Mouse (Mus musculus): ENCODE results near the gene Il12rb1. TPM values are rescaled to one million over a fixed set of nuclear protein-coding genes. Genes with fewer than 3 reads are reported as not detected.

Gene Il12rb1
- polyA plus RNA-seq, 1 experiment from 2014 or later = not detected

GRCm38 (mm10) chr8:70843941-70844340 is 35.7 kb downstream of the Il12rb1 start:
- Histone ChIP-seq H3K27me3 (ENCODE audit: control insufficient read depth, insufficient read depth, low read length) (no peaks in the 10 kb centered on the region), H3K9me3 (ENCODE audit: control insufficient read depth, low read length) (no peaks in the 10 kb centered on the region), H3K4me1 (ENCODE audit: control insufficient read depth, insufficient read depth, low read length) (no peaks in the 10 kb centered on the region), H3K27ac (ENCODE audit: low read depth, low read length) (0 out of 2 replicates have a peak overlapping the region, but pooled peaks have one; percentile 39), H3K36me3 (ENCODE audit: control insufficient read depth, insufficient read depth, low read length) (no peaks in the 10 kb centered on the region), H3K4me3 (ENCODE audit: low read depth, low read length) (no peak overlapping the region), H3K4me2 (ENCODE audit: low read depth) (no peak overlapping the region), H3K9ac (ENCODE audit: low read length) (no peak overlapping the region)
- 88% methylated on average over 8 of the region's 8 CpGs for WGBS
- DNase-seq (ENCODE audit: low spot score) (no peak), ATAC-seq (ENCODE audit: insufficient read depth, low FRiP score, low TSS enrichment) (no peak)

- no peak overlapping the region for H3K4me3 ChIP-seq (ENCODE audit: low read depth, low read length)
- DNase-seq (ENCODE audit: low spot score) = peak; percentile 90
- H3K4me1 ChIP-seq (ENCODE audit: control insufficient read depth, insufficient read depth, low read length) = no peaks in the 10 kb centered on the region
- no peak overlapping the region for H3K27ac ChIP-seq (ENCODE audit: low read depth, low read length)
- H3K9me3 ChIP-seq (ENCODE audit: control insufficient read depth, low read length) = no peaks in the 10 kb centered on the region
- H3K4me2 ChIP-seq (ENCODE audit: low read depth) = no peak overlapping the region
- H3K36me3 ChIP-seq (ENCODE audit: control insufficient read depth, insufficient read depth, low read length) = no peaks in the 10 kb centered on the region
- whole genome bisulfite sequencing = under 1% methylated on average over 6 of the region's 6 CpGs
- no peak for ATAC-seq (ENCODE audit: insufficient read depth, low FRiP score, low TSS enrichment)
- H3K9ac ChIP-seq (ENCODE audit: low read length) = no peak overlapping the region
- H3K27me3 ChIP-seq (ENCODE audit: control insufficient read depth, insufficient read depth, low read length) = no peaks in the 10 kb centered on the region
Observed at GRCm38 (mm10) chr8:70844523-70844922, 36.3 kb downstream of the Il12rb1 start.

- Histone ChIP-seq H3K36me3 (ENCODE audit: control insufficient read depth, insufficient read depth, low read length) (no peaks in the 10 kb centered on the region), H3K27ac (ENCODE audit: low read depth, low read length) (no peak overlapping the region), H3K4me1 (ENCODE audit: control insufficient read depth, insufficient read depth, low read length) (no peaks in the 10 kb centered on the region), H3K4me2 (ENCODE audit: low read depth) (no peak overlapping the region), H3K27me3 (ENCODE audit: control insufficient read depth, insufficient read depth, low read length) (no peaks in the 10 kb centered on the region), H3K4me3 (ENCODE audit: low read depth, low read length) (no peak overlapping the region), H3K9me3 (ENCODE audit: control insufficient read depth, low read length) (no peaks in the 10 kb centered on the region), H3K9ac (ENCODE audit: low read length) (no peak overlapping the region; the same call in 1 of the 2 replicates)
- DNase-seq (ENCODE audit: low spot score) (no peak), ATAC-seq (ENCODE audit: insufficient read depth, low FRiP score, low TSS enrichment) (no peak)
- WGBS = 39% methylated on average over 5 of the region's 5 CpGs
Observed at GRCm38 (mm10) chr8:70845108-70845507, 36.9 kb downstream of the Il12rb1 start.

GRCm38 (mm10) chr8:70846371-70847154 is 38.3 kb downstream of the Il12rb1 start:
- Histone ChIP-seq H3K9ac (ENCODE audit: low read length) (no peak overlapping the region), H3K27ac (ENCODE audit: low read depth, low read length) (no peak overlapping the region), H3K36me3 (ENCODE audit: control insufficient read depth, insufficient read depth, low read length) (no peaks in the 10 kb centered on the region), H3K4me3 (ENCODE audit: low read depth, low read length) (no peak overlapping the region), H3K9me3 (ENCODE audit: control insufficient read depth, low read length) (no peaks in the 10 kb centered on the region), H3K4me1 (ENCODE audit: control insufficient read depth, insufficient read depth, low read length) (no peaks in the 10 kb centered on the region), H3K4me2 (ENCODE audit: low read depth) (no peak overlapping the region), H3K27me3 (ENCODE audit: control insufficient read depth, insufficient read depth, low read length) (no peaks in the 10 kb centered on the region)
- WGBS = 59% methylated on average over 15 of the region's 15 CpGs
- DNase-seq (ENCODE audit: low spot score) (no peak), ATAC-seq (ENCODE audit: insufficient read depth, low FRiP score, low TSS enrichment) (no peak)

- H3K27ac ChIP-seq (ENCODE audit: low read depth, low read length) = no peak overlapping the region
- no peak overlapping the region for H3K9ac ChIP-seq (ENCODE audit: low read length)
- no peak overlapping the region for H3K4me2 ChIP-seq (ENCODE audit: low read depth)
- H3K4me1 ChIP-seq (ENCODE audit: control insufficient read depth, insufficient read depth, low read length) = no peaks in the 10 kb centered on the region
- no peak for DNase-seq (ENCODE audit: low spot score)
- 78% methylated on average over 3 of the region's 3 CpGs for WGBS
- no peaks in the 10 kb centered on the region for H3K36me3 ChIP-seq (ENCODE audit: control insufficient read depth, insufficient read depth, low read length)
- H3K4me3 ChIP-seq (ENCODE audit: low read depth, low read length) = no peak overlapping the region
- H3K9me3 ChIP-seq (ENCODE audit: control insufficient read depth, low read length) = no peaks in the 10 kb centered on the region
- no peak for ATAC-seq (ENCODE audit: insufficient read depth, low FRiP score, low TSS enrichment)
- no peaks in the 10 kb centered on the region for H3K27me3 ChIP-seq (ENCODE audit: control insufficient read depth, insufficient read depth, low read length)
Observed at GRCm38 (mm10) chr8:70849333-70849990, 41.2 kb downstream of the Il12rb1 start.

GRCm38 (mm10) chr8:70850132-70850845 is 42.0 kb downstream of the Il12rb1 start:
- H3K4me1 ChIP-seq (ENCODE audit: control insufficient read depth, insufficient read depth, low read length) = no peaks in the 10 kb centered on the region
- no peak overlapping the region for H3K27ac ChIP-seq (ENCODE audit: low read depth, low read length)
- H3K9me3 ChIP-seq (ENCODE audit: control insufficient read depth, low read length) = no peaks in the 10 kb centered on the region
- H3K4me2 ChIP-seq (ENCODE audit: low read depth) = no peak overlapping the region
- H3K27me3 ChIP-seq (ENCODE audit: control insufficient read depth, insufficient read depth, low read length) = no peaks in the 10 kb centered on the region
- no peaks in the 10 kb centered on the region for H3K36me3 ChIP-seq (ENCODE audit: control insufficient read depth, insufficient read depth, low read length)
- no peak overlapping the region for H3K9ac ChIP-seq (ENCODE audit: low read length)
- H3K4me3 ChIP-seq (ENCODE audit: low read depth, low read length) = no peak overlapping the region
- WGBS = 83% methylated on average over 7 of the region's 7 CpGs
- ATAC-seq (ENCODE audit: insufficient read depth, low FRiP score, low TSS enrichment) (no peak), DNase-seq (ENCODE audit: low spot score) (no peak)

GRCm38 (mm10) chr8:70850947-70851346 is 42.7 kb downstream of the Il12rb1 start:
- H3K9ac ChIP-seq (ENCODE audit: low read length) = no peak overlapping the region
- H3K4me3 ChIP-seq (ENCODE audit: low read depth, low read length) = no peak overlapping the region
- no peak overlapping the region for H3K4me2 ChIP-seq (ENCODE audit: low read depth)
- no peak overlapping the region for H3K27ac ChIP-seq (ENCODE audit: low read depth, low read length)
- H3K4me1 ChIP-seq (ENCODE audit: control insufficient read depth, insufficient read depth, low read length) = no peaks in the 10 kb centered on the region
- 91% methylated on average over 4 of the region's 4 CpGs for WGBS
- no peaks in the 10 kb centered on the region for H3K9me3 ChIP-seq (ENCODE audit: control insufficient read depth, low read length)
- ATAC-seq (ENCODE audit: insufficient read depth, low FRiP score, low TSS enrichment) (no peak), DNase-seq (ENCODE audit: low spot score) (no peak)
- no peaks in the 10 kb centered on the region for H3K27me3 ChIP-seq (ENCODE audit: control insufficient read depth, insufficient read depth, low read length)
- H3K36me3 ChIP-seq (ENCODE audit: control insufficient read depth, insufficient read depth, low read length) = no peaks in the 10 kb centered on the region

- Histone ChIP-seq H3K9ac (ENCODE audit: low read length) (no peak overlapping the region), H3K27ac (ENCODE audit: low read depth, low read length) (no peak overlapping the region), H3K9me3 (ENCODE audit: control insufficient read depth, low read length) (no peaks in the 10 kb centered on the region), H3K4me2 (ENCODE audit: low read depth) (no peak overlapping the region), H3K27me3 (ENCODE audit: control insufficient read depth, insufficient read depth, low read length) (no peaks in the 10 kb centered on the region), H3K4me1 (ENCODE audit: control insufficient read depth, insufficient read depth, low read length) (peaks cover 5% of the 10 kb centered on the region; the same call in 1 of the 2 replicates), H3K36me3 (ENCODE audit: control insufficient read depth, insufficient read depth, low read length) (no peaks in the 10 kb centered on the region), H3K4me3 (ENCODE audit: low read depth, low read length) (no peak overlapping the region)
- ATAC-seq (ENCODE audit: insufficient read depth, low FRiP score, low TSS enrichment) = no peak
- no peak for DNase-seq (ENCODE audit: low spot score)
- 48% methylated on average over 6 of the region's 6 CpGs for WGBS
Observed at GRCm38 (mm10) chr8:70851837-70852236, 43.6 kb downstream of the Il12rb1 start.
